Mouse (Mus musculus) myocyte (in vitro differentiated cells): ENCODE measurements around the gene Rab5c. TPM values are rescaled to one million over a fixed set of nuclear protein-coding genes. Genes with fewer than 3 reads are reported as not detected.
A peak's percentile ranks its signal among the peaks of the same experiment; 100 is the strongest.

ENCODE experiments used
- H3K27me3 ChIP-seq: one replicate; pipeline ENCODE4 v1.6.1; 2011; ENCODE audit not compliant: control insufficient read depth, insufficient read depth, insufficient read length
- H3K36me3 ChIP-seq: one replicate; pipeline ENCODE4 v1.6.1; 2011; ENCODE audit not compliant: control insufficient read depth, insufficient read depth
- H3K4me2 ChIP-seq: one replicate; pipeline ENCODE4 v1.6.1; 2011; ENCODE audit warnings: low read depth, control low read depth
- H3K4me3 ChIP-seq: one replicate; pipeline ENCODE4 v1.5.1; 2011; ENCODE audit warnings: mild to moderate bottlenecking, control low read depth, moderate library complexity
- H3K79me2 ChIP-seq: one replicate; pipeline ENCODE4 v1.6.1; 2011; ENCODE audit not compliant: control insufficient read depth, insufficient read depth
- H3ac ChIP-seq: one replicate; pipeline ENCODE4 v1.6.1; 2011; ENCODE audit not compliant: control insufficient read depth, insufficient read length
- CEBPB ChIP-seq: IDR thresholded peaks from 2 replicates; pipeline ENCODE4 v1.6.1; 2011; ENCODE audit warnings: mild to moderate bottlenecking, moderate library complexity; ENCODE audit not compliant: poor library complexity, insufficient read depth, severe bottlenecking
- E2F4 ChIP-seq: IDR thresholded peaks from one replicate; pipeline ENCODE4 v1.6.1; 2011; ENCODE audit warnings: mild to moderate bottlenecking, control low read depth, moderate library complexity; ENCODE audit not compliant: insufficient read depth
- MAX ChIP-seq: IDR thresholded peaks from one replicate; pipeline ENCODE4 v1.6.1; 2011; ENCODE audit warnings: low read depth, mild to moderate bottlenecking, control low read depth
- MYOD1 ChIP-seq, 3 experiments: IDR thresholded peaks; one replicate each; pipeline ENCODE4 v1.6.1; 2011; ENCODE audit warnings: control low read depth in 2 of 3, low read depth in 2 of 3, mild to moderate bottlenecking in 2 of 3, moderate library complexity in 1 of 3; ENCODE audit not compliant: insufficient read length in 2 of 3, control insufficient read depth in 1 of 3
- MYOG ChIP-seq, 3 experiments: IDR thresholded peaks; one replicate each; pipeline ENCODE4 v1.6.1; 2011; ENCODE audit warnings: control low read depth in 2 of 3, low read depth in 2 of 3, mild to moderate bottlenecking in 2 of 3; ENCODE audit not compliant: insufficient read length in 2 of 3, control insufficient read depth in 1 of 3, insufficient read depth in 1 of 3
- POLR2A ChIP-seq: IDR thresholded peaks from one replicate; pipeline ENCODE4 v1.6.1; 2011; ENCODE audit warnings: low read depth, mild to moderate bottlenecking, control low read depth, moderate library complexity; ENCODE audit not compliant: insufficient read length
- POLR2AphosphoS2 ChIP-seq: IDR thresholded peaks from one replicate; pipeline ENCODE4 v1.6.1; 2011; ENCODE audit warnings: low read depth, control low read depth; ENCODE audit not compliant: insufficient read length
- REST ChIP-seq: IDR thresholded peaks from one replicate; pipeline ENCODE4 v1.6.1; 2011; ENCODE audit warnings: mild to moderate bottlenecking, control low read depth, moderate library complexity; ENCODE audit not compliant: insufficient read depth, insufficient read length
- SRF ChIP-seq: IDR thresholded peaks from one replicate; pipeline ENCODE4 v1.6.1; 2011; ENCODE audit warnings: low read depth; ENCODE audit not compliant: control insufficient read depth, insufficient read length
- TCF12 ChIP-seq: IDR thresholded peaks from one replicate; pipeline ENCODE4 v1.6.1; 2011; ENCODE audit warnings: mild to moderate bottlenecking, control low read depth; ENCODE audit not compliant: poor library complexity, insufficient read depth, severe bottlenecking
- TCF3 ChIP-seq: IDR thresholded peaks from one replicate; pipeline ENCODE4 v1.6.1; 2011; ENCODE audit warnings: low read depth, control low read depth; ENCODE audit not compliant: insufficient read length
- USF1 ChIP-seq: IDR thresholded peaks from one replicate; pipeline ENCODE4 v1.6.1; 2011; ENCODE audit warnings: low read depth, mild to moderate bottlenecking, control low read depth, moderate library complexity
- polyA plus RNA-seq: library from polyadenylated mRNA; unstranded; fragments of >200 nt; fragmentation: generic; extraction: Trizol; gene quantifications from one replicate; pipeline ENCODE4 v1.2.1, GENCODE M21; 2012; ENCODE audit warnings: missing spikeins

The Rab5c gene
- polyA plus RNA-seq, 1 experiment, result 128 TPM

- TF ChIP-seq USF1 (no peak), CEBPB (no peak), MYOG (IDR thresholded peaks at IDR 0.05; ENCODE audit: control insufficient read depth in 1 of 3, insufficient read depth in 1 of 3, insufficient read length in 2 of 3, low read depth in 2 of 3) (no peak), E2F4 (no peak), TCF12 (no peak), MYOD1 (IDR thresholded peaks at IDR 0.05; ENCODE audit: control insufficient read depth in 1 of 3, insufficient read length in 2 of 3, low read depth in 2 of 3) (no peak)
- Histone ChIP-seq H3K79me2 (peaks cover 88% of the 10 kb centered on the region), H3K4me2 (no peak overlapping the region), H3K4me3 (no peak overlapping the region), H3K27me3 (no peaks in the 10 kb centered on the region), H3ac (no peak overlapping the region), H3K36me3 (peaks cover 14% of the 10 kb centered on the region)
Observed at GRCm38 (mm10) chr11:100730477-100731205, 7.4 kb downstream of the Rab5c start.

DNA sequence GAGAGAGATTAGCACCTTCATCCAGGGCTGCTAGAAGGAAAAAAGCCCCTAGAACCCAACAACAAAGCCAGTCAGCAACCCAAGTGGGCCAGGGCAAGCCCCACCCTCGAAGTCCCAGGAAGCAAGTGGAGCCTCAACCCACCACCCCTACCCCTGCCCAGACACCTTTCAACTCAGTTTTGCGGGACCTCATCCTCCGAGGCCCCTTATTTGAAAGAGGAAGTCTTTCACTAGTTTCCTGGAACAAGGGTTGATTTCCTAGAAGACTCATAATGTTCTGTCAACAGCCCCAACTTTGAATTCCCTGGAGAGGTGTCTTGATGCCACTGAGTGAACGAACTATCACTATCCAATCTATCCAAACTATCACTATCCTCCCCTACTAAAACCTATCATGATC, 8.0 kb downstream of the Rab5c start:
- no peak for TF ChIP-seq SRF
- TF ChIP-seq E2F4, result no peak
- TF ChIP-seq MYOG (IDR thresholded peaks at IDR 0.05; ENCODE audit: control insufficient read depth in 1 of 3, insufficient read depth in 1 of 3, insufficient read length in 2 of 3, low read depth in 2 of 3), result no peak
- no peak for TF ChIP-seq CEBPB
- no peak for TF ChIP-seq MAX
- TF ChIP-seq POLR2AphosphoS2, result no peak
- no peak for TF ChIP-seq MYOD1 (IDR thresholded peaks at IDR 0.05; ENCODE audit: control insufficient read depth in 1 of 3, insufficient read length in 2 of 3, low read depth in 2 of 3)
- no peak for TF ChIP-seq USF1
- no peak for TF ChIP-seq TCF12
- no peak for TF ChIP-seq TCF3
- TF ChIP-seq POLR2A, result no peak
- TF ChIP-seq REST, result no peak
- Histone ChIP-seq H3K4me2 (no peak overlapping the region), H3K79me2 (peaks cover 85% of the 10 kb centered on the region), H3K27me3 (no peaks in the 10 kb centered on the region), H3K4me3 (no peak overlapping the region), H3K36me3 (peaks cover 14% of the 10 kb centered on the region), H3ac (no peak overlapping the region)

DNA sequence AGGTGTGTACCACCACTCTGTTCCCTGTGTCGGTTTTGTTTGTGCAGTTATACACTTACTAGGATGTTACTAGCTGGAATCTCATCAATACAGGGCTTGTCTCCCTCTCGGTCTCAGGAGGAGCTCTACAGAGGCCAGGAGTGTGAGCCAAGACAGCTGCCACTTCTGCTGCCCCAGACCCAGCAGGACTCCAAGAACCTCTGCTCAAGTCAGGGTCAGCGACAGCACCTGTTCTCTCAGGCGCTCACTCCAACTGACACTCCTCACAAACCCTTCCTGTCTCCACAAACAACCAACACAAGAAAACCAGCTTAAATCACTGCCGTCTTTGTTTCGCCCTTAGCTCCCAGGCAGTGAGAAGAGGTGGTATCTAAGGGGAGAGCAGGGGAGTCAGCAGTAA, 9.4 kb downstream of the Rab5c start:
- Histone ChIP-seq H3K79me2 (peaks cover 78% of the 10 kb centered on the region), H3K36me3 (peaks cover 14% of the 10 kb centered on the region), H3K4me2 (no peak overlapping the region), H3ac (no peak overlapping the region), H3K27me3 (no peaks in the 10 kb centered on the region), H3K4me3 (no peak overlapping the region)
- TF ChIP-seq SRF (no peak), E2F4 (no peak), MYOG (IDR thresholded peaks at IDR 0.05; ENCODE audit: control insufficient read depth in 1 of 3, insufficient read depth in 1 of 3, insufficient read length in 2 of 3, low read depth in 2 of 3) (peak in 2 of 3 experiments; percentile 53 to 89), REST (no peak), CEBPB (no peak), TCF12 (peak; percentile 40), MAX (no peak), POLR2AphosphoS2 (no peak), POLR2A (no peak), USF1 (no peak), TCF3 (peak; percentile 17), MYOD1 (IDR thresholded peaks at IDR 0.05; ENCODE audit: control insufficient read depth in 1 of 3, insufficient read length in 2 of 3, low read depth in 2 of 3) (peak in 2 of 3 experiments; percentile 71 to 84)

GRCm38 (mm10) chr11:100727201-100727600, 10.8 kb downstream of the Rab5c start:
- H3K27me3 ChIP-seq, result no peaks in the 10 kb centered on the region
- H3ac ChIP-seq, result no peak overlapping the region
- H3K4me3 ChIP-seq, result no peak overlapping the region
- no peak overlapping the region for H3K4me2 ChIP-seq
- peaks cover 6% of the 10 kb centered on the region for H3K36me3 ChIP-seq
- no peak for TF ChIP-seq SRF
- TF ChIP-seq CEBPB, result no peak
- H3K79me2 ChIP-seq, result peaks cover 78% of the 10 kb centered on the region

GRCm38 (mm10) chr11:100724919-100725512, 13.0 kb downstream of the Rab5c start:
- Histone ChIP-seq H3ac (no peak overlapping the region), H3K27me3 (no peaks in the 10 kb centered on the region), H3K4me3 (no peak overlapping the region), H3K79me2 (peaks cover 79% of the 10 kb centered on the region), H3K36me3 (peaks cover 6% of the 10 kb centered on the region), H3K4me2 (no peak overlapping the region)
- TF ChIP-seq SRF (no peak), REST (no peak), CEBPB (no peak), USF1 (no peak), TCF3 (no peak), E2F4 (no peak), MAX (no peak), MYOG (IDR thresholded peaks at IDR 0.05; ENCODE audit: control insufficient read depth in 1 of 3, insufficient read depth in 1 of 3, insufficient read length in 2 of 3, low read depth in 2 of 3) (no peak), TCF12 (no peak), POLR2A (no peak), POLR2AphosphoS2 (no peak), MYOD1 (IDR thresholded peaks at IDR 0.05; ENCODE audit: control insufficient read depth in 1 of 3, insufficient read length in 2 of 3, low read depth in 2 of 3) (no peak)
